Mouse (Mus musculus): ENCODE data around the gene Gm10799.

DNA sequence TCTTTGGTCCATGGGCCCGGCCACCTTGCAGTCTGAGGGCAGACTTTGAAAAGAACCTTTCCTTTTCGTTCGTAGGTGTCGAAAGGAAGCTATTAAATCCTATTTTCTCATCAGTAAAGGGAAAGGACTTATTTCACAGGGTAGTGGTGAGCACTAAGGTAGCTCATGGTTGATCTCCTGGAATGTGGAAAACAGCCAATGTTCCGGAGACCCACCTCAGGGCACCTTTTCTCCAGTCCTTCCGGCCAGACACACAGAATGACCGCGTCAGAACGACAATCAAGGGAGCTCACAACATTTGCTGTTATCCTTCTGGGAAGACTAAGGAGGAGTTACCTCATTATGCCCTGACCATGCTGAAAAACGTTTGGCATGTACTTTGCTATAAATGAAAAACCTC is 27.9 kb upstream of the Gm10799 start:
- TF ChIP-seq CTCF (IDR thresholded peaks at IDR 0.05; ENCODE audit: low read depth) (no peak), EP300 (IDR thresholded peaks at IDR 0.05; ENCODE audit: low read depth) (no peak)
